Mouse (Mus musculus): ENCODE data around the gene S100a10.

GRCm38 (mm10) chr3:93506881-93507325, 48.0 kb upstream of the S100a10 start:
- TF ChIP-seq CTCF (IDR thresholded peaks at IDR 0.05; ENCODE audit: borderline replicate concordance, insufficient read depth, low read length) = no peak
- no peak for TF ChIP-seq POLR2A (IDR thresholded peaks at IDR 0.05; ENCODE audit: low read depth, low read length)
